Mouse (Mus musculus): ENCODE data around the gene Ctrl. TPM values are rescaled to one million over a fixed set of nuclear protein-coding genes. Genes with fewer than 3 reads are reported as not detected.
"Not testable (repeated sequence)": the region's sequence is repeated elsewhere in the genome, so short reads cannot be mapped to it uniquely, and the experiment has no call there.

Ctrl gene
- 1 to 10 TPM; 1.5 to 2.6 TPM for total RNA-seq (2021)
- long read RNA-seq, experiment 1, partial matches to known transcripts, result 1 of 2 reads
- long read RNA-seq, experiment 1, other reads (novel, unspliced or antisense), result 1 of 2 reads
- long read RNA-seq, experiment 2, result 0 reads

DNA sequence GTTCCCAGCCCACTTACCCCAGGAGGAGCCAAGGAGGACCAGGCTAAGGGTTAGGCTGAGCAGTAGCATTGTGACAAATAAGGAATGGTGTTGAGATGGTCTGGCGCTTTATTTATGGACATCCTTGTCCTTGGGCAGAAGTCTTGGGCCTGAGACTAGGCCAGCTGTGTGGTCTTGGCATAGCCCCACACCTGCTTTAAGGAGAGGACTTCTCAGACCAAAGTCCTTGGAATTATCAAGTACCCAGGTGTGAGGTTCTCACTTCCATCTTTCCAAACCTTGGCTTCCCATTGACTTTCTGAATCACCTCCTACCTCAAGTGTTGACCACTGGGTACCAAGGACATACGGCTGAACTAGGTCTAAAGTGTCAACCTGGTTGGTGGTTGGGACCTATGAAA is at the start of gene Ctrl:
Ctrl (minus strand) TSS at position 101 of the 400 bp plus-strand sequence.
- no peak within 1 kb of the TSS for H3K4me3 ChIP-seq

DNA sequence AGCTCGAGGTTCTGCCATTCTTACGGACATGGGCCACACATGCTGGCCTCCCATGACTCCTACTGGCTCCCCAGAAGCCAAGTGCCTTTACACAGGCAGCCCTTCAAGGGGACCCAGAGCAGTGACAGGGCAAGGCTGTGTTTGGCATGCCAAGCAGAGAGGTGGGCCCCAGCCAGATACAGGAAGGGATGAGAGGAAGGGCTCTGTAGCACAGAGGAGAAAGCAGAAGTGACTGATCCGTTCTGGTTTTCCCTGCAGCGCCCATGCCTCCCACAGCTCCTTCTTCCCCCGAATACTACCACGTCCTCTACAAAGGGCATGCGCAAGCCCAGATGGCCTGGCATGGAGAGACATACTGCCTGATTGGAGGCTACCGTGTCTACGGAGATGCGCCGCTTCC is 49.7 kb upstream of the Ctrl start:
- H3K27ac ChIP-seq; DNase-seq (ENCODE audit: extremely low spot score in 1 of 2, low spot score in 2 of 2); intact Hi-C loops (cut with DNase I); H3K4me3 ChIP-seq: not testable (repeated sequence)

More for the DNA sequence above, at the start of gene Ctrl:
- DNase-seq (ENCODE audit: extremely low spot score in 1 of 2, low spot score in 2 of 2), result no peak
- H3K27ac ChIP-seq, result no peak within 1 kb of the TSS
- no peak for TF ChIP-seq CTCF (IDR thresholded peaks at IDR 0.05)
- intact Hi-C loops (cut with DNase I), result no loop called here

DNA sequence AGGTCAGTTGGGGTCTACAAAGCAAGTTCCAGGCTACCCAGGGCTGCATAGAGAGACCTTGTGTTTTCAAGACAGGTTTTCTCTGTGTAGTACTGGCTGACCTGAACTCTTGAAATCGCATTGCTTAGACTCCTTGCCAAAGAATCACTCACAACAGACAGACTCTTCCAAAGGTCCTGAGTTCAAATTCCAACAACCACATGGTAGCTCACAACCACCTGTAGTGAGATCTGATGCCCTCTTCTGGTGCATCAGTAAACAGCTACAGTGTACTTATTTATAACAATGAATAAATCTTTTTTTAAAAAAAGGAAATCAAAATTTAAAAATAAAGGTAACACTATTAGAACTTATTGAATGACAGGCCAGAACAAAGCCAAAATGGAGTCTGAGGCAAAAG is 47.5 kb upstream of the Ctrl start:
- TF ChIP-seq CTCF (IDR thresholded peaks at IDR 0.05), result peak; percentile 27
- no peak for DNase-seq (ENCODE audit: extremely low spot score in 1 of 2, low spot score in 2 of 2)
- Histone ChIP-seq H3K27ac (no peak overlapping the region), H3K4me3 (no peak overlapping the region)
- intact Hi-C loops (cut with DNase I), result no loop called here

DNA sequence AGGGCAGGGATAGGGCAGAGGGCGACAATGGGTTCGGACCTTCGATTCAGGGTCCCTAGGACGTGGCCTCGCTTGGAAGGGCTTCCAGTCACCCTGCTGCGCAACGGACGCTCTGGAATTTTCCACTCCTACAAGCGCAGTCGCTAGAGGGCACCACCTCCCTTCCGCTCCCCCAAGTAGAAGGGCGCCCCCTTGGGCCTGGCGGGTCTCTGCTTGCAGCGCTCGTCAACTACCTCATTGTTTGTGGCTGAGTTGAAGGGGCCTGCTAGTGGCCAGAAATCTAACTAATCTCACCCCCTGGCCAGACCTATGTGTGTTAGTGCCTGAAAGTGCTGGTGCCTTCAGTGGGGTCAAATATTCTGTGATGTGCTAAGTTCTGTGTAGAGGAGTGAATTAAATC is 45.7 kb upstream of the Ctrl start, which contains the start of gene Dpep3:
Dpep3 (minus strand) TSS at position 105 of the 400 bp plus-strand sequence.
- Histone ChIP-seq H3K27ac (no peak within 1 kb of the TSS), H3K4me3 (no peak within 1 kb of the TSS)
- intact Hi-C loops (cut with DNase I), result no loop called here
- TF ChIP-seq CTCF (IDR thresholded peaks at IDR 0.05), result no peak; the same call in 1 of the 2 replicates
- no peak for DNase-seq (ENCODE audit: extremely low spot score in 1 of 2, low spot score in 2 of 2)

DNA sequence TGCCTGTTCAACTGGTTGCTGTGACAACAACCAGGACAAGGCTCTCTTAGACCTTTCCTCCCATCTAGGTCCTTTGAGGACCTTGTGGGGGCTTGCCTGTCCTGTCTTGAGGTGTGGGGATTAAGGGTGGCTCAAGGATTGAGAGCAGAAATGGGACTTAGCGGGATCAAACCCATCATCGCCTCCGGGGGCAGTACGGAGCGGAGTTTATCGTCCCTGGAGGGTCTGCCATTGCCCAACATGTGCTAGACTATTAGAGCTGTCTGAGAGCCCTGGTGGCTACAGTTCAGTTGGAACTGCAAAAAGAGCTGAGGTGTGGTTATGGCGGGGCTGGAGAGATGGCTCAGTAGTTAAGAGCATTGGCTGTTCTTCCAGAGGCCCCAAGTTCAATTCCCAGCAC is 41.7 kb upstream of the Ctrl start:
- H3K27ac ChIP-seq, result no peak overlapping the region

DNA sequence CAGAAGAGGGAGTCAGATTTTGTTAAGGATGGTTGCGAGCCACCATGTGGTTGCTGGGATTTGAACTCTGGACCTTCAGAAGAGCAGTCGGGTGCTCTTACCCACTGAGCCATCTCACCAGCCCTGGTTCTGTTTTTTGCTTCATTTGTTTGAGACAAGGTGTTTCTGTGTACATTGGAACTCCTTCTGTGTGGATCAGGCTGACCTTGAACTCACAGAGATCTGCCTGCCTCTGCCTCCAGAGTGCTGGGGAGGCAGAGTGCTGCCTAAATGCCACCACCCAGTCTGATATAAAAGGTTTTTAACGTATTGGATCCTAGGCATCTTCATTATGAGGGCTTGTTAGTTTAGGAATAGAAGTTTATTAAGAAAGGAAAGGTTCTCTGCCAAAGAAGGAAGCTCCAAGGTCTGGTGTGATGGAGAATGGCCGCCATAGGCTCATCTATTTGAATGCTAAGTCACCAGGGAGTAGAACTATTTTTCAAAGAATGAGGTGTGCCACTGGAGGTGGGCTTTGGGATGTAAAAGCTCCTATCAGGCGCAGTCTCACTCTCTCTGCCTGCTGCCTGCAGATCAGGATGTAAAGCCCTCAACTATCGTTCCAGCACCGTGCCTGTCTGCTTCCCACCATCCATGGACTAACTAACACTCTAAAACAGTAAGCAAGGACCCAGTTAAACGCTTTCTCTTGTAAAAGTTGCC is 37.5 kb upstream of the Ctrl start:
- intact Hi-C loops (cut with DNase I), result no loop called here
- TF ChIP-seq CTCF (IDR thresholded peaks at IDR 0.05), result no peak
- no peak overlapping the region for H3K27ac ChIP-seq
- no peak for DNase-seq (ENCODE audit: extremely low spot score in 1 of 2, low spot score in 2 of 2)
- H3K4me3 ChIP-seq, result no peak overlapping the region

More for the DNA sequence above, 41.7 kb upstream of the Ctrl start:
- no peak overlapping the region for H3K4me3 ChIP-seq
- no peak for TF ChIP-seq CTCF (IDR thresholded peaks at IDR 0.05)
- intact Hi-C loops (cut with DNase I), result no loop called here
- no peak for DNase-seq (ENCODE audit: extremely low spot score in 1 of 2, low spot score in 2 of 2)

DNA sequence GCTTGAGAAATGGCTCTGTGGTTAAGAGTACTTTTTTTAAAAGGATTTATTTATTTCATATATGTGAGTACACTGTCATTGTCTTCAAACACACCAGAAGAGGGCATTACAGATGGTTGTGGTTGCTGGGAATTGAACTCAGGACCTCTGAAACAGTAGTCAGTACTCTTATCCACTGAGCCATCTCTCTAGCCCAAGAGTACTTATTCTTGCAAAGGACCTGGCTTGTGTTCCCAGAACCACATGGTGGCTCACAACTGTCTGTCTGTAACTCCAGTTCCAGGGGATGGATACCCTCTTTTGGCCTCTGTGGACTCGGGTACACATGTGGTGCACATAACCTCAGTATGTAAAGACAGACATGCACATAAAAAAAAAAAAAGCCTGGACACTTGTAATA is 35.7 kb upstream of the Ctrl start:
- intact Hi-C loops (cut with DNase I), result no loop called here
- no peak overlapping the region for H3K27ac ChIP-seq
- TF ChIP-seq CTCF (IDR thresholded peaks at IDR 0.05), result no peak

DNA sequence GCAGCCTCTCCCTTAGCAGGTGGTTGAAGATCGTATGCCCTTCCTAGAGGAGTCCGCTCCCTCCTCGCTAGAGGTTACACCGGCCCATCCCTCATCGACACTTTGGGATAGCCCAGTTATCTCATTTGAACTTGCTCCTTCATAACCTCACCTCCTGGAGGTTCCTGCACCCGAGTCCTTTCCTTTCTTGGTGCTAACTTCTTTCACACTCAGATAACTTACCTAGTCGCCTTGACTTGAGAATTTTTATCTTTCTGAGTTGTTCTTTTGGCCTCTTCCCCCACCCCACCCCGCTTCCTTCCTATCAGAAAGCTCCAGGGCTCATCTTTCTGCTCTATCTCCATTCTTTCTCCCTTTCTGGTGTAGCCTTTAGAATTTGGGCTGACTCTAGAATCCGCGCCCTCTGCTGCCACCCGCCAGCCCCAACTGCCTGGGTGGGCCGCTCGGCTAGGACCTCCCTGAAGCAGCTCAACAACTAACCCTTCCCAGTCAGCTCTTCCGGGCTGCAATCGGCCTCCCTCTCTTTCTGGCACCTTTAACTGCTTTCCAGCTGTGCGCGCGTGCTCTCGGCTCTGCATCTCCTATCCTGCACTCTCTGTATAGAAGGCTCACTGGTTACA is 33.1 kb upstream of the Ctrl start:
- Histone ChIP-seq H3K4me3 (peak overlapping the region; percentile 70), H3K27ac (no peak overlapping the region)
- DNase-seq (ENCODE audit: extremely low spot score in 1 of 2, low spot score in 2 of 2), result no peak
- TF ChIP-seq CTCF (IDR thresholded peaks at IDR 0.05), result no peak
- intact Hi-C loops (cut with DNase I), result no loop called here

More for the DNA sequence above, 35.7 kb upstream of the Ctrl start:
- no peak for DNase-seq (ENCODE audit: extremely low spot score in 1 of 2, low spot score in 2 of 2)
- H3K4me3 ChIP-seq, result no peak overlapping the region

DNA sequence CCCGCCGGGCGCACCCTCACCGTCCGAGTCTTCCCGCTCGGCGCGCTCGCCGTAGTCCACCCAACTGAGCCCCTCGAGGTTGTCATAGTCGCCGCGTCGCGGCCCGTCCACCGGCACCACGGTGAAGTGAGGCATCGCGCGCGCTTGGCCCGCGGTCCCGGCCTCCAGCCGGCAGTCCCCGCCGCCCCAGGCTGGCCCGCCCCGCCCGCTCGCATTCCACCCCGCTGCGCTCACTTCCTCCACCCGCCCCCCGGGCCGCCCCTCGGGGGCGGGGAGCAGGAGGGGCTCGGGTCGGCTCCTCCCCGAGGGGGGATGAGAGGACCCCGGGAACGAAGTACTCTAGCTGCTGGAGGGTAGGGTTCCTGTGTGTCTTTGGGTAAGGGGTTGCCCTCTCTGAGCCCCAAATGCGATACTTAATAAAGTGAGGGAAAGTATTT is 32.3 kb upstream of the Ctrl start, which contains the start of gene Slc12a4:
Slc12a4 (minus strand) TSS at position 193 of the 437 bp plus-strand sequence.
- DNase-seq (ENCODE audit: extremely low spot score in 1 of 2, low spot score in 2 of 2), result peak; percentile 33 to 55
- peak within 1 kb of the TSS; percentile 83 for H3K27ac ChIP-seq

DNA sequence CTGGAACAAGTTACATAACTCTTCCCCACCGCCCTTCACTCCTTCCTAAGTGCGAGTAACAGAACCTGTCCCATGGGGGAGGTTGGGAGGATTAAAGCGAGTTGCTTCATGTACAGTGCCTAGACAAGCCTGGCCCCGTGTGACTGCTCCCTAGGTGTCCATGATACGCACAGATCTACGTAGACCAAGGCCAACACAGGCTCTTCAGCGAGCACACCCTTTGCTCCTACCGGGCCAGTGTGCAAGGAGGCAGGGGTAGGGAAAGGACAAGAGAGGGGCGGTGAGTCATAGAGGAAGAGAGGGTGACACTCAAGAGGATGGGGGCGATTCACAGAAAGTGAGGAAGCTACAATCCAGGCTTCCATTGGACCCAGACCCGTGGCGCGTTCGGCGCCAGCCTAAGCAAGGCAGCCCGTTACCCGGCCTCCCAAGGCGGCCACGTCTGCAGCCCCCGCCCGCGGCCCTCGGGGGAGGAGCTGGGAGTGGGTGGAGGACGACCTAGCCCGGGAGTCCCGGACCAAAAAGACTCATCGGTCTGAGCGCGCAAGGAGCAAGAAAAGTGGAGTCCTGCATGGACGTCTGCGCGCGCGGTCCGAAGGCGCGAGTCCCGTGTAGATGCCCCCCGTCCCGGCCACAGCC is 31.7 kb upstream of the Ctrl start:
- peak overlapping the region; percentile 70 for H3K4me3 ChIP-seq
- H3K27ac ChIP-seq, result peak overlapping the region; percentile 83
- no peak for TF ChIP-seq CTCF (IDR thresholded peaks at IDR 0.05)
- intact Hi-C loops (cut with DNase I), result no loop called here
- DNase-seq (ENCODE audit: extremely low spot score in 1 of 2, low spot score in 2 of 2), result no peak

More for the DNA sequence above, 32.3 kb upstream of the Ctrl start, which contains the start of gene Slc12a4:
- peak within 1 kb of the TSS; percentile 70 for H3K4me3 ChIP-seq
- no peak for TF ChIP-seq CTCF (IDR thresholded peaks at IDR 0.05)
- intact Hi-C loops (cut with DNase I), result no loop called here

DNA sequence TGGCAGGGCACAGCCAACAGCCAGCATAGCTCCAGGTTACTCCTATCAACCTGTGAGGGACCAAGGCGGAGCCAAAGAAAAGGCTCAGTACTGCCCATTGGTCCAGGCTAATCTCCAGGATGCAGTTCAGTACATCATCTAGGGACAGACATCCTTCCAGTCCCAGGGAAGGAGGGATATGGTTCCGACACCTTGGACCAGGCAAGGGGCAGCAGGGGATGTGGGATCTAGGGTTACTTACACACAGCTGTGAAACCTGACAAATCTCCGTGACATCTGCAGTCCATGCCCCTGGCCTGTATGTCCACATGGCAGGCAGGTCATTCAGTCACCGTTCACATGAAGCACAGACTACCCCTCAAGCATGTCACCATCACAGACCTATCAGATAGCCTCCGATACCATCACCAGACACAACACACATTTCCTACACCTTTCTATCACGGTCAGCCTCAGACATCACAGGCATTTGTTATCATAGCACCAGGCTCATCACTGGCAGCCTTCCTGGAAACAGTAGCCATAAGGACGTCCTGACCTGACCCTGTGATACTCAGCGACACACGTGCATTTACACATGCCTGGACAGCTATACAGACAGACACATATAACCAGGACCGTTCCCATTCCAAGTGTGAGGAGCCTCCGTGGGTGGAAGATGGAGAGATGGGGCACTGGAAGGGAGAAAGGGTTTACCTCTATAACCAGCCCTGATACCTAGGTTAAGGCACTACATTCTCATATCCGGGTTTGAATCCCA is 31.0 kb upstream of the Ctrl start:
- DNase-seq (ENCODE audit: extremely low spot score in 1 of 2, low spot score in 2 of 2), result no peak
- TF ChIP-seq CTCF (IDR thresholded peaks at IDR 0.05), result no peak
- H3K4me3 ChIP-seq, result peak overlapping the region; percentile 70
- intact Hi-C loops (cut with DNase I), result no loop called here
- H3K27ac ChIP-seq, result no peak overlapping the region; the same call in 1 of the 2 replicates

Measured in left cerebral cortex, adult 2 months (tissue).